ENCODE assay signal across 25 mouse cellular contexts in genomic region chr1:84025746-84026145, GRCm38 (mm10).
DNase-seq lines count a peak whose midpoint lies in the region; ATAC-seq lines count a peak whose summit lies in the region.
"Had no signal": no experiment of that assay in that cellular context is flagged by ENCODE, and none has a peak within 500 bp of the region (broad histone marks: within the 10 kb centered on the region; RNA-seq: fewer than 3 reads in every experiment).

No protein-coding gene starts in this region.

- 69% methylated on average over 1 of the region's 1 CpGs for WGBS in heart, embryonic 10.5 days
- 92% methylated on average over 1 of the region's 1 CpGs for WGBS in forebrain, embryonic 15.5 days

- H3K27me3 ChIP-seq in heart, embryonic 10.5 days (ENCODE audit: insufficient read depth, poor library complexity, severe bottlenecking), result no peaks in the 10 kb centered on the region
- no peaks in the 10 kb centered on the region for H3K27me3 ChIP-seq in forebrain, embryonic 15.5 days
- H3K27me3 ChIP-seq: embryonic facial prominence, embryonic 13.5 days; forebrain, embryonic 12.5 days; hindbrain, embryonic 15.5 days; limb, embryonic 13.5 days; liver, embryonic 13.5 days; megakaryocyte, embryonic 14.5 days; midbrain, embryonic 13.5 days; neural tube, embryonic 12.5 days had no signal

- H3K27ac ChIP-seq in heart, embryonic 10.5 days, result no peak overlapping the region
- H3K27ac ChIP-seq in forebrain, embryonic 15.5 days (replicated peaks), result no peak overlapping the region
- H3K27ac ChIP-seq: embryonic facial prominence, embryonic 13.5 days; forebrain, embryonic 12.5 days; hindbrain, embryonic 15.5 days; limb, embryonic 13.5 days; liver, embryonic 13.5 days; midbrain, embryonic 13.5 days; neural tube, embryonic 12.5 days had no signal

- H3K9me3 ChIP-seq in heart, embryonic 10.5 days, result no peaks in the 10 kb centered on the region
- no peaks in the 10 kb centered on the region for H3K9me3 ChIP-seq in forebrain, embryonic 15.5 days
- H3K9me3 ChIP-seq: embryonic facial prominence, embryonic 13.5 days; forebrain, embryonic 12.5 days; hindbrain, embryonic 15.5 days; limb, embryonic 13.5 days; liver, embryonic 13.5 days; midbrain, embryonic 13.5 days; neural tube, embryonic 12.5 days had no signal

- H3K36me3 ChIP-seq in heart, embryonic 10.5 days, result no peaks in the 10 kb centered on the region
- H3K36me3 ChIP-seq in forebrain, embryonic 15.5 days, result no peaks in the 10 kb centered on the region
- H3K36me3 ChIP-seq: embryonic facial prominence, embryonic 13.5 days; forebrain, embryonic 12.5 days; hindbrain, embryonic 15.5 days; limb, embryonic 13.5 days; liver, embryonic 13.5 days; midbrain, embryonic 13.5 days; neural tube, embryonic 12.5 days had no signal

- H3K9ac ChIP-seq in forebrain, embryonic 15.5 days (replicated peaks), result no peak overlapping the region
- H3K9ac ChIP-seq: embryonic facial prominence, embryonic 13.5 days; forebrain, embryonic 12.5 days; hindbrain, embryonic 15.5 days; limb, embryonic 13.5 days; liver, embryonic 13.5 days; lung, embryonic 14.5 days; midbrain, embryonic 13.5 days; neural tube, embryonic 12.5 days had no signal

- peak; percentile 94 for DNase-seq in heart, adult 11 months
- no peak for DNase-seq in heart, embryonic 10.5 days (ENCODE audit: low spot score)
- peak; percentile 71 for DNase-seq in gastrocnemius, adult 18-20 months (ENCODE audit: low spot score)
- DNase-seq in gastrocnemius, postnatal 36 days, result peak; percentile 65 to 83
- peak; percentile 35 for DNase-seq in heart, postnatal 25 days (ENCODE audit: low spot score)
- no peak for DNase-seq in embryo, embryonic 10.5 days (ENCODE audit: low spot score)
- no peak for DNase-seq in cerebellum, adult 18-20 months
- DNase-seq: cerebellum, adult 11-12 months; cerebellum, postnatal 14 days; kidney, adult 9 months; kidney, postnatal 25 days; layer of hippocampus, postnatal 36 days; liver, embryonic 13.5 days; lung, embryonic 14.5 days; retina, postnatal 1 day; right cerebral cortex, postnatal 25 days had no signal

- H3K4me1 ChIP-seq in heart, embryonic 10.5 days, result no peaks in the 10 kb centered on the region
- H3K4me1 ChIP-seq in forebrain, embryonic 15.5 days, result no peaks in the 10 kb centered on the region
- H3K4me1 ChIP-seq: embryonic facial prominence, embryonic 13.5 days; forebrain, embryonic 12.5 days; hindbrain, embryonic 15.5 days; limb, embryonic 13.5 days; liver, embryonic 13.5 days; megakaryocyte, embryonic 14.5 days; midbrain, embryonic 13.5 days; neural tube, embryonic 12.5 days had no signal

- H3K4me2 ChIP-seq in forebrain, embryonic 15.5 days (replicated peaks), result no peak overlapping the region
- H3K4me2 ChIP-seq: embryonic facial prominence, embryonic 13.5 days; forebrain, embryonic 12.5 days; hindbrain, embryonic 15.5 days; limb, embryonic 13.5 days; liver, embryonic 13.5 days; lung, embryonic 14.5 days; midbrain, embryonic 13.5 days; neural tube, embryonic 12.5 days had no signal

- H3K4me3 ChIP-seq in heart, embryonic 10.5 days, result no peak overlapping the region
- H3K4me3 ChIP-seq in forebrain, embryonic 15.5 days, result no peak overlapping the region
- H3K4me3 ChIP-seq: embryonic facial prominence, embryonic 13.5 days; erythroblast, embryonic 14.5 days; forebrain, embryonic 12.5 days; hindbrain, embryonic 15.5 days; limb, embryonic 13.5 days; liver, embryonic 13.5 days; megakaryocyte, embryonic 14.5 days; midbrain, embryonic 13.5 days; neural tube, embryonic 12.5 days had no signal

- no peak for ATAC-seq in forebrain, embryonic 15.5 days (replicated peaks)
- ATAC-seq: midbrain, embryonic 13.5 days had no signal

- intact Hi-C loops in gastrocnemius, postnatal 36 days (cut with DNase I), result no loop called here
- intact Hi-C loops in heart, postnatal 25 days (cut with DNase I), result no loop called here

Comparison
In these comparisons a context has a peak if more than half of its experiments do, and no peak if none do; other contexts are left out.
1. DNase-seq: peak in heart, adult 11 months (single experiment), gastrocnemius, adult 18-20 months (single experiment), gastrocnemius, postnatal 36 days (2 of 2) and heart, postnatal 25 days (single experiment); none in heart, embryonic 10.5 days (single experiment), embryo, embryonic 10.5 days (single experiment) and cerebellum, adult 18-20 months (0 of 2).